Mouse (Mus musculus): ENCODE data around the gene Ppp4r1.

DNA sequence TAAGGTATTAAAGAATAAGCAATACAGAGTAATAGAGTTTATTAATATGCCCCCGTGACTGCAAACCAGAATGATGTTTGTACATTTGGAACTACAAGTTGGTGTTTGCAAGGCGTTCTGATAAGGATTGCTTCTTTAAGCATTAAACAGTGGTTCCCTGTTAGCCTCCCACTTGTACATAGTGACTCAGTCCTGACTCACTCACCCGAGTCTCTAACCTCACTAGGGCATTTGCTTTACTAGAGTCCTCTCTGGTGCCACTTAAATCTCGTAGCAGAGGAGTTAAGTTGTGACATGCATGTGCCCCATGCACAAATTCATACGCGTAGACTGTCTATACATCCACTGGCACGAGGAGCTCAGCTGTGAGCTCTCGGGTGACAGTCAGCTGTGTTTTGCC, 31.4 kb downstream of the Ppp4r1 start:
- TF ChIP-seq CTCF (IDR thresholded peaks at IDR 0.05; ENCODE audit: extremely low read depth, insufficient read depth, low read length) (no peak), POLR2A (IDR thresholded peaks at IDR 0.05; ENCODE audit: extremely low read depth, insufficient read depth, low read length) (no peak)
